Mouse (Mus musculus): ENCODE results near the gene Myl3.

DNA sequence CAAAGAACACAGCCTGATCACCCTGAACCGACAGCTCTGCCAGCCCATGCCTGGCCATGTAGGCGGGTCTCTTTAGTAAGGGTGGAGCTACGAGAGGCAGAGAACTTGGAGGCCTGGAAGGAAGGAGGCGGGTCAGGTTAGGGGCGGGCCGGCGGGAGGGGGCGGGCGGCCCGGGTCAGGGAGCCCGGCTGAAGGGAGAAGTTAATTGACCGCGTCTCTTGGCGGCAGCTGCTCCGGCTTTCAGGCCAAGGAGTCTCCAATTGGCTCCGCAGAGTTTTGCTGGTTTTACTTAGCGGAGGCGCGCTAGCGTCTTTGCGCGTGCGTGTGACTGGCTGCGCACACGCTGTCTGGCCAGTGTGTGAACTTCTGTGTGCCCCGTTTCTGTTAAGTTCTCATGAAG lies 9.0 kb upstream of the Myl3 start:
- TF ChIP-seq CTCF (IDR thresholded peaks at IDR 0.05; ENCODE audit: borderline replicate concordance, insufficient read depth, low read length) (no peak), POLR2A (IDR thresholded peaks at IDR 0.05; ENCODE audit: low read depth, low read length) (peak; percentile 56)

All from embryonic fibroblast, embryonic 13.5 days (primary cell).